ENCODE assay signal across 8 mouse cellular contexts in genomic region chr16:4667190-4667808, GRCm38 (mm10). TPM values are rescaled to one million over a fixed set of nuclear protein-coding genes. Genes with fewer than 3 reads are reported as not detected.
DNase-seq lines count a peak whose midpoint lies in the region; ATAC-seq and TF ChIP-seq lines count a peak whose summit lies in the region.

No protein-coding gene starts in this region.

- H3K9me3 ChIP-seq in hindbrain, embryonic 13.5 days = no peaks in the 10 kb centered on the region
- no peaks in the 10 kb centered on the region for H3K9me3 ChIP-seq in lung, postnatal 0 days (ENCODE audit: low read length)

- no peak overlapping the region for H3K9ac ChIP-seq in hindbrain, embryonic 13.5 days
- no peak overlapping the region for H3K9ac ChIP-seq in lung, postnatal 0 days (replicated peaks; ENCODE audit: low read depth)

- H3K27me3 ChIP-seq in hindbrain, embryonic 13.5 days = no peaks in the 10 kb centered on the region
- no peaks in the 10 kb centered on the region for H3K27me3 ChIP-seq in lung, postnatal 0 days (replicated peaks; ENCODE audit: insufficient read depth, low read length)

- no peak overlapping the region for H3K4me2 ChIP-seq in hindbrain, embryonic 13.5 days
- H3K4me2 ChIP-seq in lung, postnatal 0 days (replicated peaks; ENCODE audit: low read depth, low read length) = no peak overlapping the region

- H3K4me3 ChIP-seq in hindbrain, embryonic 13.5 days = no peak overlapping the region
- no peak overlapping the region for H3K4me3 ChIP-seq in lung, postnatal 0 days (ENCODE audit: low read depth, low read length)

- TF ChIP-seq EP300 in lung, postnatal 0 days (IDR thresholded peaks at IDR 0.05) = no peak

- 29% methylated on average over 3 of the region's 3 CpGs for WGBS in hindbrain, embryonic 13.5 days
- WGBS in lung, postnatal 0 days = 25% methylated on average over 3 of the region's 3 CpGs

- peak; percentile 94 for TF ChIP-seq CTCF in lung, postnatal 0 days (IDR thresholded peaks at IDR 0.05)

- H3K36me3 ChIP-seq in hindbrain, embryonic 13.5 days = peaks cover 65% of the 10 kb centered on the region
- H3K36me3 ChIP-seq in lung, postnatal 0 days (ENCODE audit: insufficient read depth, low read length) = 0 out of 2 replicates have a peak, but pooled peaks cover 10% of the 10 kb centered on the region

- no peaks in the 10 kb centered on the region for H3K4me1 ChIP-seq in hindbrain, embryonic 13.5 days (replicated peaks)
- H3K4me1 ChIP-seq in lung, postnatal 0 days (ENCODE audit: insufficient read depth, low read depth, low read length) = no peaks in the 10 kb centered on the region

- H3K27ac ChIP-seq in hindbrain, embryonic 13.5 days = no peak overlapping the region
- H3K27ac ChIP-seq in lung, postnatal 0 days (ENCODE audit: low read length) = no peak overlapping the region

- peak; percentile 86 for ATAC-seq in hindbrain, embryonic 13.5 days (ENCODE audit: low FRiP score)
- ATAC-seq in lung, postnatal 0 days = peak; percentile 90

- DNase-seq in Muller cell, postnatal 12 days (ENCODE audit: inconsistent ontology term) = peak; percentile 70
- peak; percentile 90 for DNase-seq in cerebellum, adult 9-10 months
- DNase-seq in frontal cortex, adult 2 months (ENCODE audit: extremely low spot score in 1 of 2, low spot score in 1 of 2) = peak; percentile 71 to 97
- DNase-seq in layer of hippocampus, postnatal 10 days (ENCODE audit: low spot score in 2 of 2) = peak; percentile 93 to 94
- DNase-seq in lung, postnatal 0 days (ENCODE audit: low spot score) = peak; percentile 91
- peak; percentile 72 for DNase-seq in ovary, postnatal 36 days (ENCODE audit: low spot score)
- DNase-seq in thymus, postnatal 10 days (ENCODE audit: low spot score in 2 of 2) = peak; percentile 69 to 93

RNA-seq across cellular contexts. Expression of gene Coro7, which starts 12.3 kb away (rescaled TPM):
- polyA plus RNA-seq in frontal cortex, adult 2 months (2012; rRNA removed) = 100 and 112 TPM in 2 replicates
- polyA plus RNA-seq in hindbrain, embryonic 13.5 days (2015; fragmentation: Nextera tagmentation; extraction: Ambion mirVana) = 29.1 and 30.7 TPM in 2 replicates
- 100 to 1,000 TPM in 1 of 2 experiments, 10 to 100 TPM in 1; 93.5 to 116 TPM for total RNA-seq in layer of hippocampus, postnatal 10 days (2021)
- 8.7 and 9.0 TPM in 2 replicates for polyA plus RNA-seq in lung, postnatal 0 days (2015; fragmentation: Nextera tagmentation; extraction: Ambion mirVana)

RNA-seq across cellular contexts. Expression of gene Dnaja3, which starts 27.5 kb away (rescaled TPM):
- 51.2 and 51.9 TPM in 2 replicates for polyA plus RNA-seq in frontal cortex, adult 2 months (2012; rRNA removed)
- polyA plus RNA-seq in hindbrain, embryonic 13.5 days (2015; fragmentation: Nextera tagmentation; extraction: Ambion mirVana) = 52.7 and 54.8 TPM in 2 replicates
- total RNA-seq in layer of hippocampus, postnatal 10 days (2021) = 10 to 100 TPM; 52.7 to 55.1 TPM
- polyA plus RNA-seq in lung, postnatal 0 days (2015; fragmentation: Nextera tagmentation; extraction: Ambion mirVana) = 37.8 and 38.9 TPM in 2 replicates

RNA-seq across cellular contexts. Expression of gene Vasn, which starts 27.6 kb away (rescaled TPM):
- polyA plus RNA-seq in frontal cortex, adult 2 months (2012; rRNA removed) = 5.9 and 6.9 TPM in 2 replicates
- polyA plus RNA-seq in hindbrain, embryonic 13.5 days (2015; fragmentation: Nextera tagmentation; extraction: Ambion mirVana) = 6.3 and 7.3 TPM in 2 replicates
- total RNA-seq in layer of hippocampus, postnatal 10 days (2021) = 1 to 10 TPM; 5.1 to 5.7 TPM
- 17.4 and 18.0 TPM in 2 replicates for polyA plus RNA-seq in lung, postnatal 0 days (2015; fragmentation: Nextera tagmentation; extraction: Ambion mirVana)

RNA-seq across cellular contexts. Expression of gene Pam16, which starts 42.5 kb away (rescaled TPM):
- polyA plus RNA-seq in frontal cortex, adult 2 months (2012; rRNA removed) = 95.5 and 119 TPM in 2 replicates
- polyA plus RNA-seq in hindbrain, embryonic 13.5 days (2015; fragmentation: Nextera tagmentation; extraction: Ambion mirVana) = 169 and 188 TPM in 2 replicates
- 10 to 100 TPM; 71.0 to 77.1 TPM for total RNA-seq in layer of hippocampus, postnatal 10 days (2021)
- 76.2 and 78.4 TPM in 2 replicates for polyA plus RNA-seq in lung, postnatal 0 days (2015; fragmentation: Nextera tagmentation; extraction: Ambion mirVana)

RNA-seq across cellular contexts. Expression of gene Nmral1, which starts 51.9 kb away (rescaled TPM):
- polyA plus RNA-seq in frontal cortex, adult 2 months (2012; rRNA removed) = 18.5 and 22.1 TPM in 2 replicates
- polyA plus RNA-seq in hindbrain, embryonic 13.5 days (2015; fragmentation: Nextera tagmentation; extraction: Ambion mirVana) = 65.1 and 71.7 TPM in 2 replicates
- total RNA-seq in layer of hippocampus, postnatal 10 days (2021) = 10 to 100 TPM; 12.8 to 15.0 TPM
- 6.0 and 7.1 TPM in 2 replicates for polyA plus RNA-seq in lung, postnatal 0 days (2015; fragmentation: Nextera tagmentation; extraction: Ambion mirVana)
